Mouse (Mus musculus): Measurements from ENCODE around the gene Mllt10. TPM values are rescaled to one million over a fixed set of nuclear protein-coding genes. Genes with fewer than 3 reads are reported as not detected.

The Mllt10 gene
- polyA plus RNA-seq, 2 experiments: 33.4 to 52.7 TPM

DNA sequence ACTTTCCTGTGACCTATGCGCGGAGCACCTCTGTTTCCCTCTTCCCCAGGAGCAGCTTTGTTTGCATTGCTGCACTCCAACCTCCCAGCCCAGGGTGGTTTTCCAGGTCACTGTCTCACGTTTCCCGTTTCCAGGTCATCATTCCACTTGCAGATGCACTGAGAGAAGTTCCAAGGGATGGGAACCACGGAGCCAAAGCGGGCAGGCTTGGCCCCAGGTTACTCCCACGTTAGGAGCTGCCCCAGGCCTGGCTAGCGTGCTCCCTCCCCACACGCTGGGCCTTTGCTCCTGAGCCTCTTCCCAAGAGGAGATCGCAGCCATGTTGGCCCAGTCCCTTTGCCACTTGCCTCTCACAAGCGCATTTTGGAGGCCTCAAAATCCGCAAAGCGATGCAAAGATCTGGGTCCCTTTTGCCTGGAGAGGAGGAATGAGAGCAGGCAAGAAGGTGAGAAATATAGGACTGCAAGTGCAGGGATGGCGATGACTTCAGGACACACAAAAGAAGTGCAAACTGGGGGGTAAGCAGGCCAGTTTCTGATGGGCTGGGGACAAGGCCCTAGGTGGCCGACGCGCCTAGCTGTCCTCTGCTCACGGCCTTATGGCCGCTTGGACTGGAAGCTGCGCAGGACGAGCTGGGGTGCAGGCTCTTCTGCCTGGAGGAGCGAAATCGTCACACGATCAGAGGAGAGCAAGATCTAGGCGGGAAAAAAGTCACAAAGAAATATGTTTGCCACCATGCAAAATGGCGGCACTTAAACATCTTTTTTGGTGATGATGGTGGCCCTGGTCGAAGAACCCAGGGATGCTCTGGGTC, 14.5 kb upstream of the Mllt10 start:
- Histone ChIP-seq H3K4me3 (replicated peaks; ENCODE audit: low read length) (peak overlapping the region; percentile 7; the same call in 1 of the 2 replicates), H3K9me3 (ENCODE audit: control insufficient read depth, low read length) (no peaks in the 10 kb centered on the region), H3K9ac (ENCODE audit: low read depth, low read length, severe bottlenecking) (peak overlapping the region; percentile 68), H3K4me1 (ENCODE audit: control insufficient read depth, insufficient read depth, low read length) (peaks cover 46% of the 10 kb centered on the region), H3K27ac (replicated peaks; ENCODE audit: low read depth, low read length) (peak overlapping the region; percentile 41; the same call in 1 of the 2 replicates), H3K4me2 (replicated peaks; ENCODE audit: low read depth, low read length, severe bottlenecking) (peak overlapping the region; percentile 61), H3K36me3 (ENCODE audit: control insufficient read depth, insufficient read depth, low read length) (no peaks in the 10 kb centered on the region), H3K27me3 (ENCODE audit: control insufficient read depth, insufficient read depth, low read length) (no peaks in the 10 kb centered on the region)
- DNase-seq (ENCODE audit: low spot score): no peak
- ATAC-seq (ENCODE audit: low FRiP score, low read depth): no peak
- WGBS: 29% methylated on average over 27 of the region's 27 CpGs
- no peak for TF ChIP-seq POLR2A (IDR thresholded peaks at IDR 0.05; ENCODE audit: borderline replicate concordance, extremely low read depth, insufficient read depth, insufficient read length)

DNA sequence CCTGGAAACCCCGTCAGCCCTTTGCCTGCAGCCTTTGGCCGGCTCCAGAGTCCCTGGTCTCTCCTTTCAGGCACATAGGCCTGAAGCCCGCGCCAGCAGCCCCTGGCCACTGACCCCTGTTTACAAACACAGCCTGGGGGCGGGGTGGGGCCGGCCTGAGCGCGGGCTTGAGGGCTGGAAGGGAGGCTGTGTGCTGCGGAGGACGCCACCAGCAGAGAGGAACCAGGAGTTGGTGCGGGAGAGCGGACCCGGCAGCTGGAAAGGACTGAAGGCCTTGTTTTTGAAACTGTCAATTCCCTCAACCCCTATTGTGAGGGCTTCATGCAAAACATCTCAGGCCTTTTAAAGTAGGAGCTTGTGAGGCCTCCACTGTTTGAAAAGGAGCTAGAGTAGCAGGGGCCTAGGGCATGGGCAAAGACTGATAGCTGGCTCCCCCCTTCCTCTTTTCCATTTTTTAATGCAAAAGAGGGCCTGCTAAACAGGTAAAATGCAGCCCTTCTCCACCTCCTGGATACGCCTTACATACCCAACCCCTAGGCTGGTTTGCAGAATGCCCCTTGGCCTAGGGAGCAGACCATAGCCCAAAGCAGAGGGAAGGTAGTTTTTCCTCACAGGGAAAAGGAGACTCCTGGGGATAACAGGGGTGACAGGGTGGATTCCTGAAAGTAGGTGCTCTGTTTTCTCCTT, 13.7 kb upstream of the Mllt10 start:
- WGBS: 21% methylated on average over 13 of the region's 14 CpGs
- Histone ChIP-seq H3K4me3 (replicated peaks; ENCODE audit: low read length) (peak overlapping the region; percentile 7; the same call in 1 of the 2 replicates), H3K9me3 (ENCODE audit: control insufficient read depth, low read length) (no peaks in the 10 kb centered on the region), H3K27ac (replicated peaks; ENCODE audit: low read depth, low read length) (peak overlapping the region; percentile 41; the same call in 1 of the 2 replicates), H3K27me3 (ENCODE audit: control insufficient read depth, insufficient read depth, low read length) (no peaks in the 10 kb centered on the region), H3K4me2 (replicated peaks; ENCODE audit: low read depth, low read length, severe bottlenecking) (peak overlapping the region; percentile 61), H3K36me3 (ENCODE audit: control insufficient read depth, insufficient read depth, low read length) (no peaks in the 10 kb centered on the region), H3K4me1 (ENCODE audit: control insufficient read depth, insufficient read depth, low read length) (peaks cover 46% of the 10 kb centered on the region), H3K9ac (ENCODE audit: low read depth, low read length, severe bottlenecking) (peak overlapping the region; percentile 61)
- no peak for TF ChIP-seq POLR2A (IDR thresholded peaks at IDR 0.05; ENCODE audit: borderline replicate concordance, extremely low read depth, insufficient read depth, insufficient read length)
- ATAC-seq (ENCODE audit: low FRiP score, low read depth) (0 out of 2 replicates have a peak, but pooled peaks have one; percentile 20), DNase-seq (ENCODE audit: low spot score) (no peak)

DNA sequence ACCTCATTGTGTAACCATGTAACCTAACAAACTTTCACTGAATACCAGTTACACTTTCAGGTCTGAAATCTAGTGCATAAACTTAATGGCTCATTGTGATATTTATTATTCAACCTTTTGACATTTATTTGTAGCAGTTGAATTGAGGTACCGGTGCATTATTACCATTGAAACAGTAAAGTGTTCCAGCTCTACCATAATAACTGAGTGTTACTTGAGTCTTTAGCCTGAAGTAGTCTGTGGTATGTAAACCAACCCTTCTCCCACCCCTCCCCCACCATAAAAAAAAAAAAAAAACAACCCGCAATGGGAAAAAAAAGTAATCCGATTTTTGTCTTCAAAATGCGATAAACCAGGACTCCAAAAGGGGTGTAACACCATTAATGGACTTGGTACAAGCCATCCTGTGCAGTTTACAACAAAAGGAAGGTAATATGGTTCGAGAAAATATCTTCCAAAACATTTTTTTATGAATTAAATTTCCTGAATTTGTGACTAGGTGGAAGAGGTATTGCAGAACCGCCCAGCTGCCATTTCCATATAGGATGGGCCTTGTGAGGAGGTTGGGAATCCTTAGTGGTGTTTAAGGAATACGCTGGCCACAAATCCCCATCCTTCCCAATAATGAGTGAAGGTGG, 9.8 kb upstream of the Mllt10 start:
- H3K9me3 ChIP-seq (ENCODE audit: control insufficient read depth, low read length): no peaks in the 10 kb centered on the region
- H3K9ac ChIP-seq (ENCODE audit: low read depth, low read length, severe bottlenecking): peak overlapping the region; percentile 100
- ATAC-seq (ENCODE audit: low FRiP score, low read depth) (no peak), DNase-seq (ENCODE audit: low spot score) (no peak)
- H3K4me1 ChIP-seq (ENCODE audit: control insufficient read depth, insufficient read depth, low read length): peaks cover 45% of the 10 kb centered on the region
- peak overlapping the region; percentile 89 for H3K4me2 ChIP-seq (replicated peaks; ENCODE audit: low read depth, low read length, severe bottlenecking)
- peak overlapping the region; percentile 96 for H3K4me3 ChIP-seq (replicated peaks; ENCODE audit: low read length)
- no peaks in the 10 kb centered on the region for H3K36me3 ChIP-seq (ENCODE audit: control insufficient read depth, insufficient read depth, low read length)
- peak overlapping the region; percentile 100 for H3K27ac ChIP-seq (replicated peaks; ENCODE audit: low read depth, low read length)
- no peaks in the 10 kb centered on the region for H3K27me3 ChIP-seq (ENCODE audit: control insufficient read depth, insufficient read depth, low read length)
- WGBS: 4% methylated on average over 7 of the region's 7 CpGs
- no peak for TF ChIP-seq POLR2A (IDR thresholded peaks at IDR 0.05; ENCODE audit: borderline replicate concordance, extremely low read depth, insufficient read depth, insufficient read length)

DNA sequence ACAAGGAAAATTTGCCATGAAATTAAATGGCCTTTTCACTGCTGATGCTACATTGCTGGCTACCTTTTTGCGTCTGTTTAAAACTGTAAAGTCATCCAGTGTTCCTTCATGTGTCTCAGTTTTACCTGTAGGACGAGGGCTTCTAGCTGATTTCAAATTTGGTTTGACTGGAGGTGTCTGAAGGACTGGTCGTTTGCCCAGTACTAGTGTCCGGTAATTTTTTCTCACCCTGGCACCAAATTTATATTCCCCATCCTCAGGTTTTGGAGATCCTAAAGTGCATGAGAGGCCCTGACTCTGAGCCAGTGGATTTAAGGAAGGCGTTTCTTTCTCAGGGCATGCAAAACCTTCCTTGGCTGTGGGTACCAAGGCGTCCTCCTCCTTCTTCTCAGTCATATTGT, 9.3 kb upstream of the Mllt10 start:
- Histone ChIP-seq H3K4me1 (ENCODE audit: control insufficient read depth, insufficient read depth, low read length) (peaks cover 42% of the 10 kb centered on the region), H3K27me3 (ENCODE audit: control insufficient read depth, insufficient read depth, low read length) (no peaks in the 10 kb centered on the region), H3K9ac (ENCODE audit: low read depth, low read length, severe bottlenecking) (peak overlapping the region; percentile 100), H3K4me3 (replicated peaks; ENCODE audit: low read length) (peak overlapping the region; percentile 96), H3K4me2 (replicated peaks; ENCODE audit: low read depth, low read length, severe bottlenecking) (peak overlapping the region; percentile 89), H3K9me3 (ENCODE audit: control insufficient read depth, low read length) (no peaks in the 10 kb centered on the region), H3K36me3 (ENCODE audit: control insufficient read depth, insufficient read depth, low read length) (no peaks in the 10 kb centered on the region), H3K27ac (replicated peaks; ENCODE audit: low read depth, low read length) (peak overlapping the region; percentile 100)
- ATAC-seq (ENCODE audit: low FRiP score, low read depth) (no peak), DNase-seq (ENCODE audit: low spot score) (no peak)
- TF ChIP-seq POLR2A (IDR thresholded peaks at IDR 0.05; ENCODE audit: borderline replicate concordance, extremely low read depth, insufficient read depth, insufficient read length): no peak
- 7% methylated on average over 6 of the region's 6 CpGs for WGBS

DNA sequence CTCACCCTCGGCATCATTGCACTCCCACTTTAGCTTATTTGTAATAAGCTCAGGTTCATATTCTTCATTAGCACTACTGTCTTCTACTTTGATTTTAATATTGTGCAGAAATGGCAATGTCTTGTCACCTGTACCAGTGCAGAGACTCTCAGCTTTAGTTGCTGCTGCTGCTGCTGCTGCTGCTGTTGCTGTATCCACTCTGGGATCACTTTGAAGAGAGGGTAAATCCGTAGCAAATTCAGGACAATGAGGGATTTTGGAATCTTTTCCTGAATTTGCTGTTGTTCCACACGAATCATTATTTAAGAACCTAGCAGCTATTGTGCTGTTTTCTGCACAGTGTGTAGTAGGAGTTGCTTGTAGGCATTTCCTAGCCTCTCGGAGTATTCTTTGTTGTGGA, 8.9 kb upstream of the Mllt10 start:
- H3K27ac ChIP-seq (replicated peaks; ENCODE audit: low read depth, low read length): peak overlapping the region; percentile 100
- H3K36me3 ChIP-seq (ENCODE audit: control insufficient read depth, insufficient read depth, low read length): no peaks in the 10 kb centered on the region
- H3K9ac ChIP-seq (ENCODE audit: low read depth, low read length, severe bottlenecking): peak overlapping the region; percentile 100
- no peaks in the 10 kb centered on the region for H3K27me3 ChIP-seq (ENCODE audit: control insufficient read depth, insufficient read depth, low read length)
- peak overlapping the region; percentile 89 for H3K4me2 ChIP-seq (replicated peaks; ENCODE audit: low read depth, low read length, severe bottlenecking)
- peak overlapping the region; percentile 96 for H3K4me3 ChIP-seq (replicated peaks; ENCODE audit: low read length)
- no peak for TF ChIP-seq POLR2A (IDR thresholded peaks at IDR 0.05; ENCODE audit: borderline replicate concordance, extremely low read depth, insufficient read depth, insufficient read length)
- 0% methylated on average over 4 of the region's 4 CpGs for WGBS
- DNase-seq (ENCODE audit: low spot score) (no peak), ATAC-seq (ENCODE audit: low FRiP score, low read depth) (no peak)
- H3K9me3 ChIP-seq (ENCODE audit: control insufficient read depth, low read length): no peaks in the 10 kb centered on the region
- H3K4me1 ChIP-seq (ENCODE audit: control insufficient read depth, insufficient read depth, low read length): peaks cover 38% of the 10 kb centered on the region
